Mouse (Mus musculus) ES-E14 (cell line): Measurements from ENCODE around the gene Emd.

Experiments used
- CHD2 ChIP-seq: IDR thresholded peaks from 2 replicates; pipeline ENCODE4 v1.6.1; 2014; ENCODE audit warnings: mild to moderate bottlenecking, low read depth, low read length, inconsistent platforms
- HCFC1 ChIP-seq: IDR thresholded peaks from 2 replicates; pipeline ENCODE4 v1.6.1; 2012; ENCODE audit warnings: low read length, inconsistent platforms, borderline replicate concordance; ENCODE audit not compliant: insufficient read depth
- MAFK ChIP-seq: IDR thresholded peaks from 2 replicates; pipeline ENCODE4 v1.6.1; 2014; ENCODE audit warnings: mild to moderate bottlenecking, low read depth, low read length, inconsistent platforms; ENCODE audit not compliant: insufficient read depth
- ZC3H11A ChIP-seq: IDR thresholded peaks from 2 replicates; pipeline ENCODE4 v1.6.1; 2012; ENCODE audit warnings: low read depth, mild to moderate bottlenecking, inconsistent platforms, low read length, borderline replicate concordance
- ZNF384 ChIP-seq: IDR thresholded peaks from 2 replicates; pipeline ENCODE4 v1.6.1; 2012; ENCODE audit warnings: low read depth, low read length, inconsistent platforms

GRCm38 (mm10) chrX:74243807-74244206, 10.7 kb upstream of the Emd start:
- TF ChIP-seq ZC3H11A (no peak), HCFC1 (no peak), MAFK (no peak), ZNF384 (no peak), CHD2 (no peak)
